Mouse (Mus musculus) megakaryocyte-erythroid progenitor cell, adult 5-6 weeks (primary cell): Measurements from ENCODE around the gene Slc7a15. TPM values are rescaled to one million over a fixed set of nuclear protein-coding genes. Genes with fewer than 3 reads are reported as not detected.

Source experiments
- ATAC-seq: replicated peaks from 2 replicates; pipeline ENCODE4 v1.8.0; 2016; ENCODE audit warnings: mild to moderate bottlenecking, inconsistent platforms; ENCODE audit not compliant: severe bottlenecking, poor library complexity, low FRiP score, low TSS enrichment
- total RNA-seq, 2 experiments: library from RNA; stranded (forward) in 1 of 2; stranded (reverse) in 1 of 2; fragments of 200-1000, 215-1000 nt in 1 of 2; fragments of >200 nt in 1 of 2; fragmentation: Nextera tagmentation in 1 of 2; gene quantifications; 2 replicates each; pipeline ENCODE4 v1.2.3; 2014 to 2017

Gene Slc7a15
- total RNA-seq, 2 experiments from 2014 or later, result not detected

- ATAC-seq, result no peak
Observed at GRCm38 (mm10) chr12:8494675-8495074, 104.2 kb downstream of the Slc7a15 start.

GRCm38 (mm10) chr12:8493386-8493785 is 105.5 kb downstream of the Slc7a15 start:
- ATAC-seq, result no peak

GRCm38 (mm10) chr12:8489098-8489497 is 109.8 kb downstream of the Slc7a15 start:
- ATAC-seq, result no peak

- no peak for ATAC-seq
Observed at GRCm38 (mm10) chr12:8488652-8488980, 110.2 kb downstream of the Slc7a15 start.

- ATAC-seq, result no peak
Observed at GRCm38 (mm10) chr12:8487959-8488651, 110.8 kb downstream of the Slc7a15 start.

GRCm38 (mm10) chr12:8487281-8487680 is 111.6 kb downstream of the Slc7a15 start:
- no peak for ATAC-seq

- ATAC-seq, result no peak
Observed at GRCm38 (mm10) chr12:8485247-8485646, 113.6 kb downstream of the Slc7a15 start.

GRCm38 (mm10) chr12:8482169-8482568 is 116.7 kb downstream of the Slc7a15 start:
- no peak for ATAC-seq

Other genes starting within 250 kb of the Slc7a15 start
- 4.2 and 5.1 TPM in 2 replicates for gene Rhob, start 99.1 kb downstream of the Slc7a15 start, total RNA-seq (2014; fragmentation: Nextera tagmentation)
- gene Rhob, start 99.1 kb downstream of the Slc7a15 start, total RNA-seq (2017), result 23.1 TPM in 2 replicates
- gene Pum2, start 75.1 kb upstream of the Slc7a15 start, total RNA-seq (2014; fragmentation: Nextera tagmentation), result 111 and 154 TPM in 2 replicates
- gene Pum2, start 75.1 kb upstream of the Slc7a15 start, total RNA-seq (2017), result 109 and 153 TPM in 2 replicates
- gene Sdc1, start 172.3 kb upstream of the Slc7a15 start, total RNA-seq (2014; fragmentation: Nextera tagmentation), result 2.0 and 3.1 TPM in 2 replicates
- gene Sdc1, start 172.3 kb upstream of the Slc7a15 start, total RNA-seq (2017), result 1.8 and 2.4 TPM in 2 replicates